9 mouse cellular contexts compared by ENCODE assay signal in the genomic region with DNA sequence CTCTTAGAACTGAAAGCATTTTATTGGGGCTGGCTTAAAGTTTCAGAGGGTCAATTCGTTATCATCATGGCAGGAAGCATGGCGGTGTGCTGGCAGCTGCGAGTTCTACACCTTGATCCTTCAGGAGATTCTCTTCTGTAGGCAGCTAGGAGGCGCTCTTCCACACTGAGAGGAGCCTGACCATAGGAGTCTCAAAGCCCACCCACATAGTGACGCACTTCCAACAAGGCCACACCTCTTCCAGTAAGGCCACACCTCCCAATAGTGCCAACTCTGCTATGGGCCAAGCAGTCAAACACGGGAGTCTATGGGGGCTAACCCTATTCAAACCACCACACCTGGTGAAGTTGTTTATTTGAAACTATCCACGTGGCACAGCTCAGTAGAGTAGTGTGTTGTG. TPM values are rescaled to one million over a fixed set of nuclear protein-coding genes. Genes with fewer than 3 reads are reported as not detected.
DNase-seq lines count a peak whose midpoint lies in the region; ATAC-seq and TF ChIP-seq lines count a peak whose summit lies in the region.
"Had no signal": no experiment of that assay in that cellular context is flagged by ENCODE, and none has a peak within 500 bp of the region (broad histone marks: within the 10 kb centered on the region; RNA-seq: fewer than 3 reads in every experiment).

No protein-coding gene starts in this region.

- H3K4me1 ChIP-seq in intestine, embryonic 16.5 days (ENCODE audit: control insufficient read depth, insufficient read depth, low read length), result no peaks in the 10 kb centered on the region
- H3K4me1 ChIP-seq in intestine, embryonic 15.5 days (replicated peaks), result no peaks in the 10 kb centered on the region
- no peaks in the 10 kb centered on the region for H3K4me1 ChIP-seq in ES-Bruce4 (ENCODE audit: control insufficient read depth, insufficient read depth, low read length)
- H3K4me1 ChIP-seq in limb, embryonic 10.5 days, result no peaks in the 10 kb centered on the region
- 0 out of 2 replicates have a peak, but pooled peaks cover 3% of the 10 kb centered on the region for H3K4me1 ChIP-seq in kidney, embryonic 15.5 days

- TF ChIP-seq CTCF in ES-Bruce4 (IDR thresholded peaks at IDR 0.05; ENCODE audit: low read depth, low read length), result peak; percentile 65

- H3K4me2 ChIP-seq in intestine, embryonic 16.5 days (ENCODE audit: low read depth, low read length), result no peak overlapping the region
- H3K4me2 ChIP-seq in intestine, embryonic 15.5 days (replicated peaks), result no peak overlapping the region
- H3K4me2 ChIP-seq in kidney, embryonic 15.5 days, result no peak overlapping the region

- no peak overlapping the region for H3K27ac ChIP-seq in intestine, embryonic 16.5 days (ENCODE audit: low read length)
- no peak overlapping the region for H3K27ac ChIP-seq in intestine, embryonic 15.5 days
- no peak overlapping the region for H3K27ac ChIP-seq in ES-Bruce4 (ENCODE audit: insufficient read depth, low read length)
- H3K27ac ChIP-seq in limb, embryonic 10.5 days, result no peak overlapping the region
- no peak overlapping the region for H3K27ac ChIP-seq in kidney, embryonic 15.5 days

- H3K36me3 ChIP-seq in intestine, embryonic 16.5 days (ENCODE audit: control insufficient read depth, insufficient read depth, low read length), result no peaks in the 10 kb centered on the region
- H3K36me3 ChIP-seq in intestine, embryonic 15.5 days, result no peaks in the 10 kb centered on the region
- no peaks in the 10 kb centered on the region for H3K36me3 ChIP-seq in ES-Bruce4 (ENCODE audit: control insufficient read depth, insufficient read depth, low read length, poor library complexity, severe bottlenecking)
- no peaks in the 10 kb centered on the region for H3K36me3 ChIP-seq in limb, embryonic 10.5 days
- no peaks in the 10 kb centered on the region for H3K36me3 ChIP-seq in kidney, embryonic 15.5 days

- no peak overlapping the region for H3K4me3 ChIP-seq in intestine, embryonic 16.5 days (ENCODE audit: low read length)
- no peak overlapping the region for H3K4me3 ChIP-seq in intestine, embryonic 15.5 days (replicated peaks)
- no peak overlapping the region for H3K4me3 ChIP-seq in ES-Bruce4 (ENCODE audit: low read depth, low read length)
- H3K4me3 ChIP-seq in limb, embryonic 10.5 days, result no peak overlapping the region
- H3K4me3 ChIP-seq in kidney, embryonic 15.5 days (replicated peaks), result no peak overlapping the region

- no peak for TF ChIP-seq EP300 in ES-Bruce4 (IDR thresholded peaks at IDR 0.05; ENCODE audit: insufficient read depth, low read depth, low read length)

- no peaks in the 10 kb centered on the region for H3K9me3 ChIP-seq in intestine, embryonic 16.5 days (ENCODE audit: control insufficient read depth, low read length)
- no peaks in the 10 kb centered on the region for H3K9me3 ChIP-seq in intestine, embryonic 15.5 days
- H3K9me3 ChIP-seq in ES-Bruce4 (replicated peaks; ENCODE audit: control insufficient read depth, insufficient read depth, low read length, poor library complexity, severe bottlenecking), result no peaks in the 10 kb centered on the region
- no peaks in the 10 kb centered on the region for H3K9me3 ChIP-seq in limb, embryonic 10.5 days (replicated peaks)
- H3K9me3 ChIP-seq in kidney, embryonic 15.5 days (replicated peaks), result no peaks in the 10 kb centered on the region

- DNase-seq in c-Kit-positive CD71-positive TER-119-positive erythroid progenitor cells, embryonic 14.5 days (ENCODE audit: low spot score), result peak; percentile 83
- DNase-seq in lung, postnatal 36 days, result peak; percentile 31
- no peak for DNase-seq in left cerebral cortex, postnatal 4 days
- no peak for DNase-seq in limb, embryonic 10.5 days (ENCODE audit: low spot score)
- DNase-seq: adrenal gland, postnatal 36 days had no signal

- no peaks in the 10 kb centered on the region for H3K27me3 ChIP-seq in intestine, embryonic 16.5 days (replicated peaks; ENCODE audit: control insufficient read depth, insufficient read depth, low read length)
- H3K27me3 ChIP-seq in intestine, embryonic 15.5 days (replicated peaks), result no peaks in the 10 kb centered on the region
- no peaks in the 10 kb centered on the region for H3K27me3 ChIP-seq in ES-Bruce4 (ENCODE audit: control insufficient read depth, insufficient read depth, low read length, poor library complexity, severe bottlenecking)
- no peaks in the 10 kb centered on the region for H3K27me3 ChIP-seq in limb, embryonic 10.5 days (ENCODE audit: low read depth, poor library complexity, severe bottlenecking)
- H3K27me3 ChIP-seq in kidney, embryonic 15.5 days, result no peaks in the 10 kb centered on the region

- WGBS in intestine, embryonic 16.5 days, result 55% methylated on average over 7 of the region's 7 CpGs
- WGBS in intestine, embryonic 15.5 days, result 51% methylated on average over 7 of the region's 7 CpGs
- WGBS in limb, embryonic 10.5 days, result 46% methylated on average over 7 of the region's 7 CpGs
- 54% methylated on average over 7 of the region's 7 CpGs for WGBS in kidney, embryonic 15.5 days

- intact Hi-C loops in left cerebral cortex, postnatal 4 days (cut with DNase I), result no loop called here

- no peak for TF ChIP-seq POLR2A in ES-Bruce4 (IDR thresholded peaks at IDR 0.05; ENCODE audit: insufficient read depth, low read length)

- H3K9ac ChIP-seq in intestine, embryonic 16.5 days (ENCODE audit: low read depth, low read length), result no peak overlapping the region
- no peak overlapping the region for H3K9ac ChIP-seq in intestine, embryonic 15.5 days
- no peak overlapping the region for H3K9ac ChIP-seq in ES-Bruce4 (ENCODE audit: low read depth, poor library complexity, severe bottlenecking)
- no peak overlapping the region for H3K9ac ChIP-seq in kidney, embryonic 15.5 days

- ATAC-seq in intestine, embryonic 16.5 days, result peak; percentile 52
- ATAC-seq in intestine, embryonic 15.5 days, result no peak
- ATAC-seq in kidney, embryonic 15.5 days (replicated peaks; ENCODE audit: low FRiP score), result no peak; the same call in 1 of the 2 replicates

RNA-seq across cellular contexts. Expression of a gene that starts 24.0 kb away (rescaled TPM):
- 0.80 and 0.88 TPM in 2 replicates for polyA plus RNA-seq in intestine, embryonic 16.5 days (2015; fragmentation: Nextera tagmentation; extraction: Ambion mirVana)
- 0.99 and 1.4 TPM in 2 replicates for polyA plus RNA-seq in intestine, embryonic 15.5 days (2015; fragmentation: Nextera tagmentation; extraction: Ambion mirVana)
- polyA plus RNA-seq in ES-Bruce4 (2011; ENCODE audit: insufficient read depth, insufficient read length, low read depth, missing spikeins), result 5.2 and 5.4 TPM in 2 replicates
- 10 to 100 TPM; 22.4 to 26.0 TPM for total RNA-seq in left cerebral cortex, postnatal 4 days (2021)
- 1.2 and 1.5 TPM in 2 replicates for polyA plus RNA-seq in limb, embryonic 10.5 days (2016; fragmentation: Nextera tagmentation; extraction: Ambion mirVana)
- 3.8 and 4.7 TPM in 2 replicates for polyA plus RNA-seq in kidney, embryonic 15.5 days (2015; fragmentation: Nextera tagmentation; extraction: Ambion mirVana)

Comparison
In these comparisons a context has a peak if more than half of its experiments do, and no peak if none do; other contexts are left out.
1. DNase-seq: peak in c-Kit-positive CD71-positive TER-119-positive erythroid progenitor cells, embryonic 14.5 days (single experiment) and lung, postnatal 36 days (single experiment); none in left cerebral cortex, postnatal 4 days (single experiment) and limb, embryonic 10.5 days (single experiment).